Mouse (Mus musculus) kidney, postnatal 36 days (tissue): ENCODE measurements around the gene Rapsn.
A peak's percentile ranks its signal among the peaks of the same experiment; 100 is the strongest.

Source experiments
- DNase-seq, 2 experiments: peaks; one replicate each; pipeline ENCODE4 v3.0.0; 2021 to 2022; ENCODE audit warnings: mixed read lengths in 2 of 2

Gene Rapsn

GRCm38 (mm10) chr2:91081775-91082695, 46.6 kb downstream of the Rapsn start, which contains the start of gene Spi1:
Gene Spi1 (plus strand): TSS chr2:91082390.
- DNase-seq = no peak

GRCm38 (mm10) chr2:91082844-91083243, 47.4 kb downstream of the Rapsn start:
- DNase-seq = peak; percentile 48 to 63

- no peak for DNase-seq
Observed at GRCm38 (mm10) chr2:91083366-91083940, 48.0 kb downstream of the Rapsn start.

GRCm38 (mm10) chr2:91084179-91084820, 48.9 kb downstream of the Rapsn start:
- peak in 1 of 2 experiments; percentile 37 for DNase-seq

GRCm38 (mm10) chr2:91085494-91086391, 50.3 kb downstream of the Rapsn start:
- no peak for DNase-seq

- DNase-seq = no peak
Observed at GRCm38 (mm10) chr2:91086392-91087237, 51.2 kb downstream of the Rapsn start.

- DNase-seq = no peak
Observed at GRCm38 (mm10) chr2:91087453-91087852, 52.0 kb downstream of the Rapsn start.

- DNase-seq = no peak
Observed at GRCm38 (mm10) chr2:91088987-91089386, 53.6 kb downstream of the Rapsn start.

GRCm38 (mm10) chr2:91090208-91090607, 54.8 kb downstream of the Rapsn start:
- DNase-seq = no peak

- DNase-seq = no peak
Observed at GRCm38 (mm10) chr2:91090827-91091226, 55.4 kb downstream of the Rapsn start.
